Mouse (Mus musculus): ENCODE results near the gene Ppfia3. TPM values are rescaled to one million over a fixed set of nuclear protein-coding genes. Genes with fewer than 3 reads are reported as not detected.
A peak's percentile ranks its signal among the peaks of the same experiment; 100 is the strongest.

The Ppfia3 gene
- polyA plus RNA-seq, 2 experiments from 2014 or later: not detected

DNA sequence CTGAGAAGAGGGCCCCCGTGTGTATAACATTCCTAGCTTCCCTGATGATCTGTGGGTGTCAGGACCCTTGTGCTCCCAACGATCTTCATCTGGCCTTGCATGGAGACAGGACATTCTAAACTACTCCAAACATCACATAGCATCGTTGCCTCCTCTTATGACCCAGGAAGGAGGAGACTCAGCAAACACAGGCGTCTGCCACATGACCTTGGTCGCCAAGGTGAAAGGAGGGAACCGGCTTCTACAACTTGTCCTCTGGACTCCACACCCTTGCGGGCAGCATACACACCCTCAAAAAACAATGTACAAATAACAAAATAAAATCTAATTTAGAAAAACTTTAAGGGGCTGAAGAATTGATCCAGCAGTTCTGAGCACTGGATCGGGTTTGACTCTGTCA, 54.8 kb downstream of the Ppfia3 start:
- ATAC-seq: no peak

GRCm38 (mm10) chr7:45309455-45309854, 57.4 kb downstream of the Ppfia3 start:
- ATAC-seq: peak; percentile 65

DNA sequence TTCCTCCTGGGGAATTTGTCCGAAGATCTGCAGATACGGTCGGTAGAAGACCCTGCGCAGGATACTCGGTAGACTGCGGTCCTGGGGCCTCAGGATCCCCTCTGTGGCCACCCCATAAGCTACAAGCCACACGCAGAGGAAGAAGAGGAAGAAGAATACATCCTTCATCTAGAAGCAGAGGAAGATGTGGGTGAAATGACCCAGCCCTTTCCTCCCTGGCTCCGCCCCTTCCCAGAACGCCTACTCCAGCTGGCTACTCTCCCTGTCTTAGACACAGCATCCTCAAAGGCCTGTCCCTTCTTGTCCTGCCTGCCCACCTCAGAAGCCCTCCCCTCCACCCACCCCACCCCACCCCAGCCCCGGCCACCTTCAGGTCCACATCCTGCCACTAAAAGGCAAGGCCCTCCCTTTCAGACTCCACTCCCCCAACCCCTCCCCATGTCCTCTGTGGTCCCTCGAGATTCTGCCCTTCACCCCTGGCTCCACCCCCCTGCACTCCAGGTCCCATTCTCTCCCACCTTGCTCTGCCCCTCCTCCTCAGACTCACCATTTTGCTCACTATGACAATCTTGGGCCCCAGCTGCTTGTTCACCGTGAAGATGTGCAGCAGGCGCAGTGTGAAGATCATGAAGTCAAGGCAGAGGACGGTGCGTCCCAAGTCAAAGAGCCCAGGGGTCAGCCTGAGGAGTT, 58.1 kb downstream of the Ppfia3 start:
- peak; percentile 49 for ATAC-seq

- ATAC-seq: peak; percentile 52
These were observed 61.5 kb downstream of the Ppfia3 start for GRCm38 (mm10) chr7:45305275-45305674.

DNA sequence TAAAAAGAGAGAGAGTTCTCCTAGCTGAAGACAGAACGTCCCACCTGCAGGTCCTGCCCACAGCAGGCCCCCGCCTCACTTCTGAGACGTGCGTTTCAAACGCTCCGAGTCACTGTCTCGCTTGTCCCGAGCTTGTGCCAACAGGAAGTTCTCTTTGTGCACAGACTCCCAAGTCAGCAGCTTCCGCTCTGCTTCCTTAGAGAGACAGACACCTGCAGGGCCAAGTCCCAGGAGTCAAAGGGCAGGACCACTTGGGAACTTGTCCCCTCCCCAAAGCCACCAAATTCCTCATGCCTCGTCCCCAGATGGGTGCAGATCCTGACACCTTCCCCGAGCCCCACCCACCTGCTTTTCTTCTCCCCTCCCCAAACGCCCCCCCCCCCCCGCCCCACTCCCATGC, 62.0 kb downstream of the Ppfia3 start:
- no peak for ATAC-seq

DNA sequence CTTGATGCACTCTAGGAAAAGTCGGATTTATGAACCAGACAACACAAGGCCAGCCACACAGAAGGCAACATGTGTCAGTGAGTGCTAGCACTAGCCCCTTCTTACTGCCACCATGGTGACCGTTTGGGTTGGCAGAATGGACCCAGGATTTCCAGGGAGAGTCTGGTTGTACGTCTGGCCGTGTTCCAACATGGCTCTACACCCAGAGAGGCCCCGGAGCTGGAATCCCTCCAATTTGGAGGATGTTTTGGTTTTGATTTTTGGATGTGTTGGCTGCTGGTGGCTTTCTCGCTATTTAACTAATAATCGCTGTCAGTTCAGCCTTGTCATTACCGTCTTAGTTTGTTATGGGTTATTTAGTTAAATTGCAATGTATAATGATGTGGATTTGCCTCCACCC, 64.2 kb downstream of the Ppfia3 start:
- no peak for ATAC-seq

DNA sequence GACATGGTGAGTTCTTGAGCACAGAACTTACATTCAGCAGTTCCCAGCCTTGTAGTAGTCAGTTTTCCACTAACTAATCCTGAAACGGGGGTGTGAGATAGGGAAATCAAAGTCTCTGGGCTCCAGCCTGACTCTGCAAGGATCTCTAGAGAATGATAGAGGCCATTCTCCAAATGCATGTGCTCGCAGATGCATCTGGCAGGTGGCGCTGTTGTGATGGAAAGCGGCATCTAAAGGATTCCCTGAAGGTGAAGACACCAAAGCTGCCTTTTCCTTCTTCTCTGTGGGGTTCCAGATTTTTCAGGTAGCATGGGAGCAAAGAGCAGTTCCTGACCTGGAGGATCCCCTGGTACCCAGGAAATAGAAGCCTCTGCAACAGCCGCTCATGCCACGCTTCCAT, 66.5 kb downstream of the Ppfia3 start:
- ATAC-seq: peak; percentile 43

- peak; percentile 61 for ATAC-seq
These were observed 67.1 kb downstream of the Ppfia3 start for GRCm38 (mm10) chr7:45299752-45300151.

- no peak for ATAC-seq
These were observed 69.3 kb downstream of the Ppfia3 start for GRCm38 (mm10) chr7:45297563-45297962.

- no peak for ATAC-seq
These were observed 70.2 kb downstream of the Ppfia3 start for GRCm38 (mm10) chr7:45296626-45297025.

Other genes with a start within 250 kb of the Ppfia3 start
- gene Rps11, start 242.6 kb downstream of the Ppfia3 start, polyA plus RNA-seq (2017; shearing (Covaris generic)): 1,000 to 10,000 TPM; 3,755 to 5,441 TPM
- gene Rpl13a, start 238.3 kb downstream of the Ppfia3 start, polyA plus RNA-seq (2017; shearing (Covaris generic)): 1,000 to 10,000 TPM; 5,632 to 7,602 TPM
- gene Gm45713, start 230.8 kb downstream of the Ppfia3 start, polyA plus RNA-seq (2017; shearing (Covaris generic)): not detected
- gene Flt3l, start 230.6 kb downstream of the Ppfia3 start, polyA plus RNA-seq (2017; shearing (Covaris generic)): 10 to 100 TPM; 89.0 to 91.7 TPM
- 10 to 100 TPM; 40.4 to 50.6 TPM for gene Pih1d1, start 212.7 kb downstream of the Ppfia3 start, polyA plus RNA-seq (2017; shearing (Covaris generic))
- 10 to 100 TPM; 16.5 to 27.2 TPM for gene Aldh16a1, start 212.4 kb downstream of the Ppfia3 start, polyA plus RNA-seq (2017; shearing (Covaris generic))
- gene Slc17a7, start 203.1 kb downstream of the Ppfia3 start, polyA plus RNA-seq (2017; shearing (Covaris generic)): not detected
- gene Gfy, start 187.4 kb downstream of the Ppfia3 start, polyA plus RNA-seq (2017; shearing (Covaris generic)): not detected
- not detected for gene Pth2, start 186.0 kb downstream of the Ppfia3 start, polyA plus RNA-seq (2017; shearing (Covaris generic))
- gene Ccdc155, start 162.1 kb downstream of the Ppfia3 start, polyA plus RNA-seq (2017; shearing (Covaris generic)): not detected
- 10 to 100 TPM; 16.1 to 22.9 TPM for gene Dkkl1, start 154.9 kb downstream of the Ppfia3 start, polyA plus RNA-seq (2017; shearing (Covaris generic))
- 1 to 10 TPM; 4.5 to 5.4 TPM for gene Tead2, start 151.3 kb downstream of the Ppfia3 start, polyA plus RNA-seq (2017; shearing (Covaris generic))
- gene Cd37, start 127.9 kb downstream of the Ppfia3 start, polyA plus RNA-seq (2017; shearing (Covaris generic)): 100 to 1,000 TPM; 473 to 666 TPM
- gene Slc6a16, start 125.9 kb downstream of the Ppfia3 start, polyA plus RNA-seq (2017; shearing (Covaris generic)): not detected
- gene Slc6a21, start 89.5 kb downstream of the Ppfia3 start, polyA plus RNA-seq (2017; shearing (Covaris generic)): not detected
- gene Trpm4, start 33.2 kb downstream of the Ppfia3 start, polyA plus RNA-seq (2017; shearing (Covaris generic)): 10 to 100 TPM; 11.7 to 15.9 TPM
- gene Hrc, start 31.7 kb downstream of the Ppfia3 start, polyA plus RNA-seq (2017; shearing (Covaris generic)): not detected
- not detected for gene Lin7b, start 3.6 kb upstream of the Ppfia3 start, polyA plus RNA-seq (2017; shearing (Covaris generic))
- gene Snrnp70, start 28.7 kb upstream of the Ppfia3 start, polyA plus RNA-seq (2017; shearing (Covaris generic)): 100 to 1,000 TPM in 1 of 2 experiments, 10 to 100 TPM in 1; 82.1 to 130 TPM
- not detected for gene Kcna7, start 38.6 kb upstream of the Ppfia3 start, polyA plus RNA-seq (2017; shearing (Covaris generic))
- not detected for gene Ntf5, start 46.7 kb upstream of the Ppfia3 start, polyA plus RNA-seq (2017; shearing (Covaris generic))
- gene Lhb, start 53.8 kb upstream of the Ppfia3 start, polyA plus RNA-seq (2017; shearing (Covaris generic)): not detected
- gene Gys1, start 67.8 kb upstream of the Ppfia3 start, polyA plus RNA-seq (2017; shearing (Covaris generic)): 10 to 100 TPM in 1 of 2 experiments, 1 to 10 TPM in 1; 9.2 to 18.2 TPM
- 10 to 100 TPM; 41.9 to 51.9 TPM for gene Ruvbl2, start 71.1 kb upstream of the Ppfia3 start, polyA plus RNA-seq (2017; shearing (Covaris generic))
- 1,000 to 10,000 TPM; 1,962 to 2,374 TPM for gene Ftl1, start 92.9 kb upstream of the Ppfia3 start, polyA plus RNA-seq (2017; shearing (Covaris generic))
- gene Bax, start 99.9 kb upstream of the Ppfia3 start, polyA plus RNA-seq (2017; shearing (Covaris generic)): 100 to 1,000 TPM; 146 to 164 TPM
- gene Tulp2, start 114.9 kb upstream of the Ppfia3 start, polyA plus RNA-seq (2017; shearing (Covaris generic)): 1 to 10 TPM; 1.2 TPM
- under 1 TPM in 1 of 2 experiments, not detected in 1; 0.62 TPM for gene Gm45808, start 119.8 kb upstream of the Ppfia3 start, polyA plus RNA-seq (2017; shearing (Covaris generic))
- gene Dhdh, start 121.8 kb upstream of the Ppfia3 start, polyA plus RNA-seq (2017; shearing (Covaris generic)): 1 to 10 TPM; 1.1 to 2.7 TPM
- 100 to 1,000 TPM; 124 to 159 TPM for gene Nucb1, start 143.4 kb upstream of the Ppfia3 start, polyA plus RNA-seq (2017; shearing (Covaris generic))
- 100 to 1,000 TPM in 1 of 2 experiments, 10 to 100 TPM in 1; 49.3 to 132 TPM for gene Ppp1r15a, start 159.2 kb upstream of the Ppfia3 start, polyA plus RNA-seq (2017; shearing (Covaris generic))
- gene Plekha4, start 159.3 kb upstream of the Ppfia3 start, polyA plus RNA-seq (2017; shearing (Covaris generic)): under 1 TPM in 1 of 2 experiments, not detected in 1; 0.20 TPM
- gene Hsd17b14, start 187.9 kb upstream of the Ppfia3 start, polyA plus RNA-seq (2017; shearing (Covaris generic)): under 1 TPM; 0.77 to 0.81 TPM
- 10 to 100 TPM; 46.4 to 77.9 TPM for gene Bcat2, start 203.1 kb upstream of the Ppfia3 start, polyA plus RNA-seq (2017; shearing (Covaris generic))
- not detected for gene Fgf21, start 248.5 kb upstream of the Ppfia3 start, polyA plus RNA-seq (2017; shearing (Covaris generic))